Mouse (Mus musculus) E14TG2a.4 (cell line): ENCODE measurements around the gene Shq1.

ENCODE experiments used
- CTCF ChIP-seq: conservative IDR thresholded peaks from 2 replicates; pipeline ENCODE4 v1.5.1; 2014; ENCODE audit warnings: low read length
- POU5F1 ChIP-seq: IDR thresholded peaks from 2 replicates; pipeline ENCODE4 v1.6.1; 2014; ENCODE audit warnings: low read length, borderline replicate concordance

DNA sequence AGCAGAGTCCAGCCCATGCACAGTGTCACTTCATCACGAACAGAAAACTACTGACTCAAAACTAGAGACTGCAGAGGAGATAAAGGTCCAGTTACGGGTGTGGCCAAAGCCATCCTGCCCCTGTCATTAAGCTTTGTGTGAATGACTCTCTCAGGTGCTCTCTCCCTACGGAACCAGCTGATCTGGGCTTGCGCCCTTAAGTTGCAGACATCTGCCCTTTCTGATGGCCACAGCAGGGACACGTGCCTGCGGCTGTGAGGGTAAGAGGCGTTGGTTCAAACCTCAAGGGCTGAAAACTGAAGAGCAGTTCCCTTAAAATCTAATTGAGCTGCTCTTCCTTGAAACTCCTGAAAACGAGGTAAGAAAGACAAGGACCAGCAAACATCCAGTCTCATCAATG lies 45.9 kb upstream of the Shq1 start:
- TF ChIP-seq CTCF (no peak), POU5F1 (no peak)
